Mouse (Mus musculus) embryonic facial prominence, embryonic 15.5 days (tissue): ENCODE measurements around the gene Minos1. TPM values are rescaled to one million over a fixed set of nuclear protein-coding genes. Genes with fewer than 3 reads are reported as not detected.

Experiments used
- ATAC-seq: fragments of 200-750 bp; cut with Nextera tagmentation; 2 replicates; pipeline ENCODE4 v1.8.0; 2017; ENCODE audit warnings: low read depth, moderate TSS enrichment; ENCODE audit not compliant: insufficient number of reproducible peaks, low FRiP score, low TSS enrichment
- H3K27ac ChIP-seq: fragments of 300-500 bp; sonication (generic); replicated peaks from 2 replicates; pipeline ENCODE4 v1.5.1; 2015; ENCODE audit warnings: mild to moderate bottlenecking, inconsistent platforms
- H3K27me3 ChIP-seq: fragments of 300-500 bp; sonication (generic); 2 replicates; pipeline ENCODE4 v1.6.1; 2015; ENCODE audit warnings: inconsistent platforms
- H3K36me3 ChIP-seq: fragments of 300-500 bp; sonication (generic); 2 replicates; pipeline ENCODE4 v1.6.1; 2015; ENCODE audit warnings: mild to moderate bottlenecking, inconsistent platforms
- H3K4me1 ChIP-seq: fragments of 300-500 bp; sonication (generic); 2 replicates; pipeline ENCODE4 v1.6.1; 2015; ENCODE audit warnings: inconsistent platforms
- H3K4me2 ChIP-seq: fragments of 300-500 bp; sonication (generic); replicated peaks from 2 replicates; pipeline ENCODE4 v1.6.1; 2015; ENCODE audit warnings: mild to moderate bottlenecking, inconsistent platforms
- H3K4me3 ChIP-seq: fragments of 300-500 bp; sonication (generic); replicated peaks from 2 replicates; pipeline ENCODE4 v1.5.1; 2015; ENCODE audit warnings: mild to moderate bottlenecking, inconsistent platforms
- H3K9ac ChIP-seq: fragments of 300-500 bp; sonication (generic); 2 replicates; pipeline ENCODE4 v1.6.1; 2015; ENCODE audit warnings: inconsistent platforms
- H3K9me3 ChIP-seq: fragments of 300-500 bp; sonication (generic); replicated peaks from 2 replicates; pipeline ENCODE4 v1.6.1; 2016; ENCODE audit warnings: inconsistent platforms
- WGBS: fragments of 180-500 bp; shearing (Covaris S2); methylation state at CpG from one replicate; pipeline ENCODE4 v1.1.7; 2015; 5-methylcytosine and 5-hydroxymethylcytosine counted together
- polyA plus RNA-seq: library from polyadenylated mRNA; unstranded; fragments of >200 nt; fragmentation: Nextera tagmentation; extraction: Ambion mirVana; gene quantifications from 2 replicates; pipeline ENCODE4 v1.2.1, GENCODE M21; 2015

Gene Minos1
- polyA plus RNA-seq, 1 experiment from 2014 or later = 462 TPM

DNA sequence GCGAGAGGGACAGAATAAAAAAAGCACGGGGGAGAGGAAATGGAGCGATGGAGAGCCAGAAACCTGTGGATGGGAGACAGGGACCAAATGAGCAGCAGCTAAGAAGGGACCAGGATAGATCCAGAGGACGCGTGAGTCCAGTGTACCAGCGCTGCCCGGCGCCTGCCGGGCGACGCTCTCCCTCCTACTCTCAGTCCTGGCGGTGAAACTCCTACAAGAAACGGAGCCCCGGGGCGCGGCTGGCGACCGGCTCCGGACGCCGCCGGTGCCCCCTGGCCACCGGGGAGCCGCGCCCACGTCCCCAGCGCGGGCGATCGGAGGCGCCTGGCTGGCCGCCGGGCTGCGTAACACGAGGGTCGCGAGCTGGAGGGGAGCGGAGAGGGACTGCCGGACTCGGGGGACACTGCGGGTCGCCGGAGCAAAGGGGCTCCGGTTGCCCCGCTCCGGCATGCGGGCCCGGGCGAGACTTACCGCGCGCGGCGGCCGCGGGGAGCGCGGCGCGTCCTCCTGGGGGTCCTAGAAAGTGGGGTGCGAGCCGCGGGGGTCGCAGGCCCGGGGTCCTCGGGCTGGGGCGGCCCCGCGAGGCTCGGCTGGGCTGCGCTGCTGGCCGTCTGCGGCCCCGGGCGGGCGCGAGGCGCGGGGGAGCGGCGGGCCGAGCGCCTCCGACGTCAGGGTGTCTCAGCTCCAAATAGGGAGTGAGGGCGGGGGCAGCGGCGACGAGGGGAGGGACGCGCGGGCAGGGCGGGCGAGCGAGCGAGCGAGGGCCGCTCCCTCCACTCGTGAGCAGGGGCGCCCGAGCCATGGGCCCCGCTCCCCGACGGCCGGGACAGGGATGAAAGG, 38.3 kb downstream of the Minos1 start, which contains the start of gene Nbl1:
Gene Nbl1 (minus strand): TSS at position 638 of the 840 bp plus-strand sequence.
- ATAC-seq = 0 out of 2 replicates have a peak, but pooled peaks have one; percentile 63
- H3K9me3 ChIP-seq = no peaks in the 10 kb centered on the region
- H3K4me2 ChIP-seq = peak within 1 kb of the TSS; percentile 90
- H3K9ac ChIP-seq = peak within 1 kb of the TSS; percentile 90
- peaks cover 3% of the 10 kb centered on the region; the same call in 1 of the 2 replicates for H3K27me3 ChIP-seq
- H3K27ac ChIP-seq = peak within 1 kb of the TSS; percentile 88
- under 1% methylated on average over 100 of the region's 105 CpGs for WGBS
- no peaks in the 10 kb centered on the region for H3K36me3 ChIP-seq
- peaks cover 65% of the 10 kb centered on the region for H3K4me1 ChIP-seq
- H3K4me3 ChIP-seq = peak within 1 kb of the TSS; percentile 79

DNA sequence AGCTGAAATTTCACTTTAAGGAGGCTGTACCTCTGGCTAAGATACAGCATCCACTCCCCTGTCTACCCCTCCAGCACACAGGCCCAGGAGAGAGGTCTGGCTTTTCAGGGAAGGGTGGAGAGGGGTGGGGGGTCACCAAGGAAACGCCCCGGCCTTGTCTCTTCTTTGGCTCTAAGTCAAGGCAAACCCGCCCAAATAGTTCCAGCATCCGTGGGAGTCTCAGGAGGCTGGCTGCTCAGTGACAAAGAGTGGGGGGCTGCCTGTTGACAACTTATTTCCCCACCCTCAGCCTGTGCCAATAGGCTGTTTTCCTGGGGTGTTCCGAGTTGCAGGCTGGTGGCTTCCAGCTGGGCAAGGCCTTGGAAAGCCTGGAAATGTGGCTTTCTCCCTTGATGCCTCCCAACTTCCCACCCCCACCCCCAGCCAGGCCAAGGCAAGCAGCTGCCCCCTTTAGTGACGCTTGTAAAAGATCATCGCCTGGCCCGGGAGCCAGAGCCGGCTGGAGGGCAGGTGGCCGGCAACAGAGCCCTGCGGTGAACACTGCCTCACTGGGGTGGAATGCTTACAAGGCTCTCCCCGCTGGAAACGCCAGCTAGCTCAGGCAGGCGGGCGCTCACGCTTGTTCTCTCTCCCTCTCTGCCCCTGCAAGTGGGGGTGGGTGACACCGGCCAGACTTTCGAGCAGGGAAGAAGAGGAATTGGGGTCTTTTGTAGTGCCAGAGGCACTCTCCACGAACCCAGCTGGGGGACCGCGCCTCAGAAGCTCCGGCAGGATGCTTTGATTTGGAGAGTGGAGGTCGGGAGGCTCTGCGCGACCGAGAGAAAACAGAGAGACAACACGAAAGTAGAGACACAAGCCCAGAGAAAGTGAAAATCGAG, 39.2 kb downstream of the Minos1 start:
- ATAC-seq = peak; percentile 56
- Histone ChIP-seq H3K4me2 (peak overlapping the region; percentile 90), H3K27me3 (peaks cover 3% of the 10 kb centered on the region; the same call in 1 of the 2 replicates), H3K36me3 (no peaks in the 10 kb centered on the region), H3K9me3 (no peaks in the 10 kb centered on the region), H3K4me3 (peak overlapping the region; percentile 79), H3K4me1 (peaks cover 65% of the 10 kb centered on the region), H3K27ac (peak overlapping the region; percentile 88), H3K9ac (peak overlapping the region; percentile 90)
- 4% methylated on average over 28 of the region's 28 CpGs for WGBS

DNA sequence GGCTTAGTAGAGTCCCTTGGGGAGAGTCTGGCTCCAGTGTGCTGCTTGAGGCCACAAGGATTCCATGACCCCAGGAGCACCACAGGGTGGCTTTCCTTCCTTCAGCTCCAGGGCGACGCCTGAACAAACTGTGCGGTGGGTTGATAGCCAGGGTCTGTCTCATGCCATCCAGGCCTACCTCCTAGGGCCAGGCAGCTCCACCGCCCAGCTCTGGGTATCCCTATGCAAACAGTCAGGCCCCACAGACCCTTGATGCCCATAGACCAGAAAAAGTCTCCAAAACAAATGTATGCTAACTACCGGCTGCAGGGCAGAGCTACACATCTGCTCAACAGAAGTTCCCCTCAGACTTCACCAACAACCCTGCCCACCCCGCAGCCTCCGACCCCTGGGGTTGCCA, 39.8 kb downstream of the Minos1 start:
- H3K9ac ChIP-seq = peak overlapping the region; percentile 90; the same call in 1 of the 2 replicates
- peak overlapping the region; percentile 90 for H3K4me2 ChIP-seq
- no peaks in the 10 kb centered on the region for H3K36me3 ChIP-seq
- H3K27me3 ChIP-seq = peaks cover 3% of the 10 kb centered on the region; the same call in 1 of the 2 replicates
- peak overlapping the region; percentile 79 for H3K4me3 ChIP-seq
- no peak for ATAC-seq
- H3K9me3 ChIP-seq = no peaks in the 10 kb centered on the region
- H3K27ac ChIP-seq = peak overlapping the region; percentile 88
- peaks cover 61% of the 10 kb centered on the region for H3K4me1 ChIP-seq
- 24% methylated on average over 7 of the region's 7 CpGs for WGBS

DNA sequence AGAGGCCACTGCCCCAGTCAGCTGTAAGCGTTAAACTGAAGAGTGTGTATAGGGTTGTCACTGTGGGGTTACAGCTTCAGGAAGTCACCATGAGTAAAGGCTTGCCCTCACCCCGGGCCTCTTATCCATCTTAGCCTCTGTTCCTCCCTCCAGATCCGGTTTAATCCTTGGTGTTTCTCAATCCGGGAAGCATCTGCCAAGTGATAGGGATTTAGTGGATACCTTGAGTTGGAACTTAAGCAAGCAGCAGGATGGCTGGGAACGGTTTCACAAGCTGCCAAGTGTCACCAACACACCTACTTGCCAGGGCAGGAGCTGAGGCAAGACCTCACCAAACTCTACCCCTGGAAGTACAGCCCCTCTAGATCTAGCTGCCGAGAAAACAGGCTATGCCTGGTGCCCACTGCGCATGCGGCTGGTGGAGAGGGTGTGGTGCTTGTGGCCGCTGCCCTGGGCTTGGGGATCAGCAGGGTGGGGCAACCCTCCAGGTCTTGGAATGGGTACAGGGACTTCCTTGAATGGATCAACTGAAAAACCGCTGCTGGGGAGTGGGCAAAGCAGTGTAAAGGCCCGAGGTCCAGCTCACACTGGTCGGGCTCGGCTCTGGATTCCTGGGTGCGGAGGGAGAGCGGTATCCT, 40.5 kb downstream of the Minos1 start:
- peak overlapping the region; percentile 79 for H3K4me3 ChIP-seq
- H3K4me2 ChIP-seq = peak overlapping the region; percentile 90
- H3K27me3 ChIP-seq = peaks cover 3% of the 10 kb centered on the region; the same call in 1 of the 2 replicates

DNA sequence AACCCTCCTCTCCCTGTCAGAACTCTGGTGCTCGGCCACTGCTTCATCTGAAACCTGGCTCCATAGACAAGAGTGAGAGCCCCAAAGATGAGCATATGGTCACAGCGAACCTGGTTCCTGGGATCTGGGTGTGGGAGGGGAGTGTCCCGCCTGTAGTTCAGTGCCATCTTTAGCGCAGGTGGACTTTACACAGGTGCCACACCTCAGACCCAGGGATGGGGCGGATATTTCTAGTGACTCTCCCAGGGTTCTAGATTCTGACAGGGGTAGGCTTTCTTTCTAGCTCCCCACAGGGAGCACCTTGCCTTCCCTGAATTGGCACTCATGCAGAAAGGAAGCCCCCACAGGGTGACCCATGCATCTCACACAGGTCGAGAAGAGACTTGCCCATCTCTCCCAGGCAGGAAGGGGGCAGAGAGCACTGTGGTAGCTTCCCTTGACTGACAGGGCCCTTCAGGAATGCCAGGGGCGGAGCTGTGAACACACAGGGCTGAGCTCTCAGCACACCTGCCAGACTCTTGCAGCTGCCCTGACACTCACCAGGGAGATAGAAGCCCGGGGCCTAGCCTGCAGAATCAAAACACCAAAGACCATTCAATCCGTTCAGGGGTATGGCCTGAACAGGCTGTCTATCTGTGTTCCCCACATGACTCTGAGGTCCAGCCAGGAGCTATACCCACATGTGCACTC, 41.8 kb downstream of the Minos1 start:
- Histone ChIP-seq H3K4me1 (peaks cover 62% of the 10 kb centered on the region), H3K27me3 (peaks cover 3% of the 10 kb centered on the region; the same call in 1 of the 2 replicates), H3K9me3 (no peaks in the 10 kb centered on the region), H3K4me3 (no peak overlapping the region), H3K27ac (no peak overlapping the region), H3K9ac (no peak overlapping the region), H3K4me2 (no peak overlapping the region), H3K36me3 (peaks cover 14% of the 10 kb centered on the region; the same call in 1 of the 2 replicates)
- WGBS = 60% methylated on average over 9 of the region's 9 CpGs
- ATAC-seq = no peak

More for the DNA sequence above, 40.5 kb downstream of the Minos1 start:
- Histone ChIP-seq H3K9me3 (no peaks in the 10 kb centered on the region), H3K36me3 (0 out of 2 replicates have a peak, but pooled peaks cover 2% of the 10 kb centered on the region), H3K9ac (0 out of 2 replicates have a peak overlapping the region, but pooled peaks have one; percentile 2), H3K27ac (no peak overlapping the region; the same call in 1 of the 2 replicates), H3K4me1 (peaks cover 58% of the 10 kb centered on the region)
- no peak for ATAC-seq
- WGBS = 48% methylated on average over 15 of the region's 15 CpGs

DNA sequence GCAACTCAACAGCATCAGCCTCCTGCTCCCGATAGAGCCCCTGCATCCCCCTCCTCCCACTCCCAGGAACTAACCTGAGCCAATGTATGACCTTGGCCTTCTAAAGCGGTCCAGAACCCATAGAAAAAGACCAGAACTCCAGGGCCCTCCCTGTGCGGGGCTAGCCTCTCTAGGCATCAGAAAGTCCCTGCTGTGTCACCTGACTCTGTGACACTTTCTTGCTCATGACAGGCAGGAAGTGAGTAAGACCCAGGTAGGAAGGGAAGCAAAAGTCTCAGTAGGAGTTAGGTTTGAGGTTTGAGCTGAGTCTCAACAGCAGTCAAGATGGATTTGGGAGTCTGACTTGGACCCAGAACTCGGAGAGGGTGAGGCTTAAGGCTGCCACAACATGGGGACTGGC, 43.9 kb downstream of the Minos1 start:
- no peak overlapping the region for H3K4me2 ChIP-seq
- H3K27ac ChIP-seq = no peak overlapping the region
- no peak for ATAC-seq
- WGBS = 65% methylated on average over 4 of the region's 4 CpGs
- H3K4me3 ChIP-seq = no peak overlapping the region
- H3K27me3 ChIP-seq = peaks cover 3% of the 10 kb centered on the region; the same call in 1 of the 2 replicates
- no peak overlapping the region for H3K9ac ChIP-seq
- peaks cover 69% of the 10 kb centered on the region for H3K4me1 ChIP-seq
- peaks cover 19% of the 10 kb centered on the region for H3K36me3 ChIP-seq
- no peaks in the 10 kb centered on the region for H3K9me3 ChIP-seq

DNA sequence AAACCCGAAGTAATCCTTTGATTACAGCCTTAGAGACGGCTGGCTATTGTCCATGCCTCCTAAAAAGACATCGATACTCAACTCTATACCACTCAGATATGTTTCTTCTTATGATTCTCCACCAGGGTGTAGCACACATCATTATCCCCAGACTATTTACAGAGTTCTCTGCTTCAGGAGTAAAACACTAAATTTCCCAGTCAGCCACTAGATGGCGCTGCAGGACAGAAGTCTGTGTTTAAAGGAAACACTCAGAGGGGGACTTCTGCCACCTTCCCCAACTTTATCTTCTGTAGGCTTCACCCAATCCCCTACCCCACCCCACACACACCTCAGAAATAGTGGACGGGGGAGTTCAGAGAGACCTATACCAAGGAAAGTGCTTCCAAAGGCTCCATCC, 44.9 kb downstream of the Minos1 start:
- Histone ChIP-seq H3K9me3 (no peaks in the 10 kb centered on the region), H3K4me2 (no peak overlapping the region), H3K4me1 (peaks cover 67% of the 10 kb centered on the region), H3K4me3 (no peak overlapping the region), H3K9ac (no peak overlapping the region), H3K36me3 (peaks cover 23% of the 10 kb centered on the region), H3K27ac (no peak overlapping the region), H3K27me3 (peaks cover 3% of the 10 kb centered on the region; the same call in 1 of the 2 replicates)
- peak; percentile 11; the same call in 1 of the 2 replicates for ATAC-seq
- 13% methylated on average over 5 of the region's 5 CpGs for WGBS

DNA sequence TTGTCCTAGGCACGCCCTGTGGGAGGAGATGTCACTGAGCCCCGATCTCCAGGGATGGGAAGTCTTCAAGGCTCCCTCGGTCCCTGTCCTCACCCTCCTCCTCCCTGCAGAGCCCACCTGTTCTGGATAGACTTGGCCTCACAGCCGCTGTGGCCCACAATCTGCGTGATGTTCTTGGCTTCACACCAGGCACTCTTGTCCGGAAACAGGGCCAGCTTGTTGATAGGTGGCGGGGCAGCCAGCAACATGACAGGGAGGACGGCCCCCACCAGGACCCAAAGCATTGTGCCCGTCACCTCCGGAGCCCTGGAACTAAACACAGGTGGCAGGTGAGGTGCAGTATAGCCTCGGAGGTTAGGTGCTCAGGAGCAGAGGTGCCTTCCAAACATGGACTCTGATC, 45.6 kb downstream of the Minos1 start:
- Histone ChIP-seq H3K27me3 (no peaks in the 10 kb centered on the region; the same call in 1 of the 2 replicates), H3K4me1 (peaks cover 60% of the 10 kb centered on the region), H3K27ac (no peak overlapping the region), H3K36me3 (peaks cover 23% of the 10 kb centered on the region), H3K4me3 (no peak overlapping the region), H3K4me2 (no peak overlapping the region), H3K9ac (no peak overlapping the region), H3K9me3 (no peaks in the 10 kb centered on the region)
- 73% methylated on average over 11 of the region's 11 CpGs for WGBS
- ATAC-seq = no peak

DNA sequence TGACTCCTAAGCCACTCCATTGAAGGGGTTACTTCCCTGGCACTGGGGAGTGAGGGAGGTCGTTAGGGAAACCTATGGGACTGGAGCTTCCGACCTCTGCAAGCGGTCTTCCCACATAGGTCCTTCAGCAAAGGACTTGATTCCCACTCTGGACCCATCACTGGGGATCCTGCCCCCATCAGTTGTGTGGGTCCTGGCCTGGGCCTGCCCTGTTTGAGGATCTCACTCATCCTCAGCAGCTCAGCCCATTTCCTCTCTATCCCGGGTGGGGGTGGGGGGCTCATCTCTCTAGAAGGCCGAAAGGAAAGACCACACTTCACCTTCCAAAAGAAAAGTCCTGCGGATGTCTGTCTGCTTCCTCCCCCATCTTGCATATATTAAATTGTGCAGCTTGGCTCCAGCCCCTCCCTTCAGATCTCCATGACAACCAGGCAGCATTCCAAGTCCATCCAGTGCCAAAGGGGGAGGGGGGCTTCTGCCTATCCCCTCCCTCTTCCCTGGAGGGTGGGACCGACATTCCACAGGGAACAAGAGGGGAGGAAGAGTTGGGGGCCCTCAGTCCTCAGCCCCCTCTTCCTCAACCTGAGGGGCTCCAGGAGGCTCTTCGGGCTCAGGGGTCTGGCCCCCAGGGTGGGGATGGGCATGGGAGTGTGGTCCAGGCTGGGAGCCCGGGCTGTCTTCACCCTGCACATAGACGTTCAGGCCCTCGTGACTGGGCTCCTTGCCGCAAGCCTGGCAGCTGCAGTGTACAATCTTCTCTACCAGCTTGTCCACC, 47.9 kb downstream of the Minos1 start:
- ATAC-seq = no peak
- Histone ChIP-seq H3K9ac (peak overlapping the region; percentile 3; the same call in 1 of the 2 replicates), H3K4me1 (peaks cover 40% of the 10 kb centered on the region), H3K4me2 (0 out of 2 replicates have a peak overlapping the region, but pooled peaks have one; percentile 3), H3K9me3 (no peaks in the 10 kb centered on the region), H3K27ac (0 out of 2 replicates have a peak overlapping the region, but pooled peaks have one; percentile 28), H3K27me3 (no peaks in the 10 kb centered on the region; the same call in 1 of the 2 replicates), H3K36me3 (peaks cover 23% of the 10 kb centered on the region), H3K4me3 (no peak overlapping the region)
- 27% methylated on average over 12 of the region's 12 CpGs for WGBS
